Mouse (Mus musculus): ENCODE data around the gene Phrf1. TPM values are rescaled to one million over a fixed set of nuclear protein-coding genes. Genes with fewer than 3 reads are reported as not detected.

Phrf1 gene
- 28.9 and 31.9 TPM in 2 replicates for total RNA-seq (2014; rRNA removed; ENCODE audit: low replicate concordance)
- 17.4 and 20.4 TPM in 2 replicates for polyA plus RNA-seq (2015; fragmentation: Nextera tagmentation; extraction: Ambion mirVana)

DNA sequence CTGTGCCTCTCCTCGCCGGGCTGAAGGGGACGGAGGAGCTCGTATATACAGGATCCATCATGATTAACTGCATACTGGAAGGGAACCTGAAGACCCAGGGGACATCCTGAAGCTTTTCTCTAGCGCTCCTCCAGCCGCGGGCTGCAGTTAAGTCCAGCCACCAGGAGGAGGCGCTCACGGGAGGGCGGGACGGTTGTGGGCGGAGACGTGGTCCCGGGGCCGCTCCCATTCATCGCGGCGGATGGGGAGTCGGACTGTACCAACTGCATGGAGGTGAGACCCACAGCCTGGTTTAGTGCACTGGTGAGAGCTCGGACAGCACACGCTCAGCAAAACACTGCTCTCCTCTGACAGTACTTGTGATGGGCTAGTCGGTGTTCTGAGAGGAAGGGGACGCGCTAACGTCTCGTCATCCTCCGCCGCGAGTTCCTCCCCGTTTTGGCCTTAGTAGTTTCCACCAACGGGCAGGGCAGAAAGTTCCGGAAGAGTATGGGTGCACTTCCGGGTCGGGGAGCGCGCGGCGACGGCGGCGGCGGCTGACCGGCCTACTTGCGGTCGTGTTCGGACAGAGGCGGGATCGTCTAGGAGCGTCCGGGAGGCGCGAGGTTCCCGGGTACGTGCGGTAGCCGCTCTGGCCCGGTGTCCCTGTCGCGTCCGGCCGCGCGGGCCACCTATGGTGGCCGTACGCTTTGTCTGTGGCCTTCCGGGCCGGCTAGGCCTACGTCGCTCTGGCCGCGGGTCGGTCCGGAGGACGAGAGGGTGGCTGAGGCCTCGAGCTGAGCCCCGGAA lies at the start of gene Phrf1:
Gene Phrf1, plus strand, starts transcription at position 506 of the 789 bp plus-strand sequence.
- H3K9ac ChIP-seq (replicated peaks; ENCODE audit: low read depth, low read length) = peak within 1 kb of the TSS; percentile 95
- H3K36me3 ChIP-seq (replicated peaks; ENCODE audit: control insufficient read depth, insufficient read depth, low read length) = peaks cover 32% of the 10 kb centered on the region
- H3K4me2 ChIP-seq (ENCODE audit: low read depth, low read length) = peak within 1 kb of the TSS; percentile 89
- ATAC-seq (ENCODE audit: insufficient read depth, low read depth) (peak; percentile 92), DNase-seq (ENCODE audit: low spot score) (peak; percentile 92)
- WGBS = under 1% methylated on average over 73 of the region's 76 CpGs
- H3K9me3 ChIP-seq (replicated peaks; ENCODE audit: control insufficient read depth, low read length) = no peaks in the 10 kb centered on the region
- peak within 1 kb of the TSS; percentile 96 for H3K4me3 ChIP-seq (ENCODE audit: low read depth, low read length)
- no peaks in the 10 kb centered on the region for H3K27me3 ChIP-seq (ENCODE audit: control insufficient read depth, insufficient read depth, low read length)
- peaks cover 17% of the 10 kb centered on the region for H3K4me1 ChIP-seq (ENCODE audit: control insufficient read depth, insufficient read depth)
- peak; percentile 99 for TF ChIP-seq CTCF (IDR thresholded peaks at IDR 0.05; ENCODE audit: low read depth)
- TF ChIP-seq EP300 (IDR thresholded peaks at IDR 0.05; ENCODE audit: low read depth) = 0 out of 2 replicates have a peak, but pooled peaks have one; percentile 76
- peak within 1 kb of the TSS; percentile 90 for H3K27ac ChIP-seq (ENCODE audit: low read depth)

DNA sequence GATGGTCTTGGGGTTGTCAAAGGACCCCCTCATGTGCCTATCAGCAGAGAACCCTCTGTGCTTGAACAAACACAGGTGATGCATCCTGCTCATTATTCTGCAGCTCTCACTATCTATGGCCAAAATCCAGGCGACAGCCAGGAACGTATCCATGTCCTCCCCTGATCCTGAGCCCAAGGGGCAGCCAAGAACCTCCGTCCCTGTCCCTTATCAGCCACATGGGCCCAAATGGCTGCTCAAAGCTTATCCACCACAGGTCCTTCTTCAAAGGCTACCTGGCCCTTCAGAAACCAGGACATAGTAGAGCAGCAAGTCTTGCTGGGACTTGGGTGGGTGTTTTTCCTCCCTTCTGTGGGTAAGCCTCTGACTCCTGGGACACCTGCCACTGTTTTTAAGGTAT lies 40.4 kb upstream of the Phrf1 start:
- no peak overlapping the region for H3K9ac ChIP-seq (replicated peaks; ENCODE audit: low read depth, low read length)
- no peak for TF ChIP-seq EP300 (IDR thresholded peaks at IDR 0.05; ENCODE audit: low read depth)
- no peaks in the 10 kb centered on the region for H3K9me3 ChIP-seq (replicated peaks; ENCODE audit: control insufficient read depth, low read length)
- peaks cover 34% of the 10 kb centered on the region for H3K36me3 ChIP-seq (replicated peaks; ENCODE audit: control insufficient read depth, insufficient read depth, low read length)
- H3K4me3 ChIP-seq (ENCODE audit: low read depth, low read length) = no peak overlapping the region
- H3K27ac ChIP-seq (ENCODE audit: low read depth) = no peak overlapping the region
- H3K4me1 ChIP-seq (ENCODE audit: control insufficient read depth, insufficient read depth) = peaks cover 5% of the 10 kb centered on the region; the same call in 1 of the 2 replicates
- ATAC-seq (ENCODE audit: insufficient read depth, low read depth) = no peak
- no peaks in the 10 kb centered on the region for H3K27me3 ChIP-seq (ENCODE audit: control insufficient read depth, insufficient read depth, low read length)
- no peak overlapping the region for H3K4me2 ChIP-seq (ENCODE audit: low read depth, low read length)
- no peak for DNase-seq (ENCODE audit: low spot score)
- 55% methylated on average over 3 of the region's 3 CpGs for WGBS

DNA sequence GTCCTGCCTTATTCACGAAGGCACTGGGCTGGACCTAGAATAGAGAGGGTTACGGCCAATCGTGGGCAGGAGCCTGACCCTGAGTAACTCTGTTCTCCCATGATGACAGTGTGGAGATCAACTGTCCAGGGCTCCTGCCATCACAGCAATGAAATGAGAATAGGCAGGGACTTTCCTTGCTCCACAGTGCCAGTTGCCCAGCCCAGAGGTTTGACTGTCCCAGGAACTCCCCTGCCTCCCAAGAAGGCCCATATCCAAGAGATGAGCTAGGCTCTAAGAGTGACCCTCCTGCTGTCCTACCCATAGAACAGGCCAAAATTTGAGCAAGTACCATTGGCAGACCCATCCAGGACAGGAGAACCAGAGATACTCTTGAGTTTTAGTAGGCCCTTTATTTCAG lies 39.9 kb upstream of the Phrf1 start:
- ATAC-seq (ENCODE audit: insufficient read depth, low read depth) (no peak), DNase-seq (ENCODE audit: low spot score) (no peak)
- Histone ChIP-seq H3K36me3 (replicated peaks; ENCODE audit: control insufficient read depth, insufficient read depth, low read length) (peaks cover 34% of the 10 kb centered on the region), H3K9ac (replicated peaks; ENCODE audit: low read depth, low read length) (no peak overlapping the region), H3K4me2 (ENCODE audit: low read depth, low read length) (no peak overlapping the region), H3K4me1 (ENCODE audit: control insufficient read depth, insufficient read depth) (peaks cover 5% of the 10 kb centered on the region; the same call in 1 of the 2 replicates), H3K4me3 (ENCODE audit: low read depth, low read length) (no peak overlapping the region), H3K27me3 (ENCODE audit: control insufficient read depth, insufficient read depth, low read length) (no peaks in the 10 kb centered on the region), H3K9me3 (replicated peaks; ENCODE audit: control insufficient read depth, low read length) (no peaks in the 10 kb centered on the region), H3K27ac (ENCODE audit: low read depth) (no peak overlapping the region)
- TF ChIP-seq CTCF (IDR thresholded peaks at IDR 0.05; ENCODE audit: low read depth) (no peak), EP300 (IDR thresholded peaks at IDR 0.05; ENCODE audit: low read depth) (no peak)
- 89% methylated on average over 3 of the region's 3 CpGs for WGBS

DNA sequence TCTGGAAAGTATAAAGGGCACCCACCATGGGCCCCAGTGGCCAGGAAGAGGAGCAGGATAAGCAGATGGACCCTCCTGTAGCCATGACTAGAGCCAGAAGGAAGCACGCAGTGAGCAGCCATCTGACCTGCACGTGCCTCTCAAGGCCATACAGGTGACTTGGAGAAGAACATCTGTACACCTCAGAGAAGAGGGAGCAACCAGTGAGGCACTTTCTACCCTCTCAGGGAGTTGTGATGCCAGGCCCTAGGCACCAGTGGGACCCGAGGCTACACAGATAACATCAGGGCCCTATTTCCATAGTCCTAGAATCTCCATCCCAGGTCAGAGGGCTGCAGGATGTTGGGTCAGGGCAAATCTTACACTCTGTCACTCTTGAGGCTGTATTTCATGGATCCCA lies 38.4 kb upstream of the Phrf1 start:
- Histone ChIP-seq H3K9ac (replicated peaks; ENCODE audit: low read depth, low read length) (no peak overlapping the region), H3K36me3 (replicated peaks; ENCODE audit: control insufficient read depth, insufficient read depth, low read length) (peaks cover 34% of the 10 kb centered on the region), H3K4me1 (ENCODE audit: control insufficient read depth, insufficient read depth) (peaks cover 5% of the 10 kb centered on the region), H3K9me3 (replicated peaks; ENCODE audit: control insufficient read depth, low read length) (no peaks in the 10 kb centered on the region), H3K27me3 (ENCODE audit: control insufficient read depth, insufficient read depth, low read length) (no peaks in the 10 kb centered on the region), H3K4me3 (ENCODE audit: low read depth, low read length) (no peak overlapping the region), H3K4me2 (ENCODE audit: low read depth, low read length) (no peak overlapping the region), H3K27ac (ENCODE audit: low read depth) (no peak overlapping the region)
- ATAC-seq (ENCODE audit: insufficient read depth, low read depth) = no peak
- no peak for DNase-seq (ENCODE audit: low spot score)
- TF ChIP-seq CTCF (IDR thresholded peaks at IDR 0.05; ENCODE audit: low read depth) = no peak
- TF ChIP-seq EP300 (IDR thresholded peaks at IDR 0.05; ENCODE audit: low read depth) = no peak
- WGBS = 85% methylated on average over 3 of the region's 3 CpGs

DNA sequence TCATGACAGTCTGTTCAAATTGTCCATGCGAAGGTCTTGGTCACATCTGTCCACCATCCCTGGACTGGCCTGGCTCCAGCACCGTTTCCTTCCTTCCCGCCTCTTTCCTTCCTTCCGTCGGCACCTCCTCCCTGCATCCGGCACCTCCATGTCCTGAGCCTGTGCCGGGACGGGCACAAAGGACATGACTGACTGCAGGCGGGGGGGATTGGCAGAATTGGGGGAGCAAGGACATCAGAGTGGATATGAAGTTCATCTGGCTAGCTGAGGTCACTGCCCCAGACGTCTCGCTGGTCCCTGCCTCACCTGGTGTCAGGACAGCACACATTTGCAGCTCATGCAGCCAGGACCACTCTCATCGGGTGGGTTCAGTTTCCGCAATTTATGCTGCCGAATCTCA lies 37.5 kb upstream of the Phrf1 start:
- Histone ChIP-seq H3K4me1 (ENCODE audit: control insufficient read depth, insufficient read depth) (peaks cover 5% of the 10 kb centered on the region), H3K4me3 (ENCODE audit: low read depth, low read length) (no peak overlapping the region), H3K36me3 (replicated peaks; ENCODE audit: control insufficient read depth, insufficient read depth, low read length) (peaks cover 34% of the 10 kb centered on the region), H3K27me3 (ENCODE audit: control insufficient read depth, insufficient read depth, low read length) (no peaks in the 10 kb centered on the region), H3K9me3 (replicated peaks; ENCODE audit: control insufficient read depth, low read length) (no peaks in the 10 kb centered on the region), H3K9ac (replicated peaks; ENCODE audit: low read depth, low read length) (no peak overlapping the region), H3K4me2 (ENCODE audit: low read depth, low read length) (no peak overlapping the region), H3K27ac (ENCODE audit: low read depth) (no peak overlapping the region)
- TF ChIP-seq CTCF (IDR thresholded peaks at IDR 0.05; ENCODE audit: low read depth) (no peak), EP300 (IDR thresholded peaks at IDR 0.05; ENCODE audit: low read depth) (no peak)
- ATAC-seq (ENCODE audit: insufficient read depth, low read depth) (no peak), DNase-seq (ENCODE audit: low spot score) (no peak)
- WGBS = 72% methylated on average over 14 of the region's 14 CpGs

Data from heart, postnatal 0 days (tissue).